28 mouse cellular contexts compared by ENCODE assay signal in the genomic region with DNA sequence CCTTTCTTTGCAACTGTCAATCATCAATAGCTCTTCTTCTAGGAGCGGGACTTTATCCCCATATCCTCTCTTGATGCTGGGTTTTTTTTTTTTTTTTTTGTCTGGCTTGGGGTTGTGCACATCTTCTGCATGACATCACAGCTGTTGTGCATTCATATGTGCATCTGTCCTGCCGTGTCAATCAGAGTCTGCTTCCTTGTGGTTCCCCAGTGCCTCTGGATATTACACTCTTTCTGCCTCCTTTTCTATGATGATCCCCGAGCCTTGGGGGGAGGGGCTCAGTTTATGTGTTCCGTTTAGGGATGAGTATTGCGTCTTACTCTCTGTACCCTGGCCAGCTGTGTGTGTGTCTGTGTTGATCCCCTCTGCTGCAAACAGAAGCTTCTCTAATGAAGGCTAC.
"Had no signal": no experiment of that assay in that cellular context is flagged by ENCODE, and none has a peak within 500 bp of the region (broad histone marks: within the 10 kb centered on the region; RNA-seq: fewer than 3 reads in every experiment).

No protein-coding gene starts in this region.

- H3K27me3 ChIP-seq: embryonic facial prominence, embryonic 12.5 days; embryonic facial prominence, embryonic 13.5 days; embryonic facial prominence, embryonic 15.5 days; forebrain, embryonic 12.5 days; forebrain, embryonic 13.5 days; forebrain, embryonic 15.5 days had no signal

- H3K36me3 ChIP-seq: embryonic facial prominence, embryonic 12.5 days; embryonic facial prominence, embryonic 13.5 days; embryonic facial prominence, embryonic 15.5 days; forebrain, embryonic 10.5 days; forebrain, embryonic 12.5 days; forebrain, embryonic 15.5 days had no signal

- H3K9ac ChIP-seq: embryonic facial prominence, embryonic 12.5 days; embryonic facial prominence, embryonic 13.5 days; embryonic facial prominence, embryonic 15.5 days; forebrain, embryonic 12.5 days; forebrain, embryonic 13.5 days; forebrain, embryonic 15.5 days; forebrain, postnatal 0 days had no signal

- DNase-seq: cerebellum, adult 2 months; cerebellum, adult 8-10 months; cerebellum, adult 9-10 months; cerebellum, adult 9-11 months; cerebellum, postnatal 10 days; cerebellum, postnatal 14 days; cerebellum, postnatal 25 days; cerebellum, postnatal 36 days; embryo, embryonic 11 days; forebrain, postnatal 0 days; gastrocnemius, adult 2 months; gastrocnemius, postnatal 10 days; gastrocnemius, postnatal 14 days; gastrocnemius, postnatal 25 days; gastrocnemius, postnatal 36 days; heart, adult 11 months; heart, adult 18-20 months; heart, adult 2 months had no signal

- H3K9me3 ChIP-seq: embryonic facial prominence, embryonic 12.5 days; embryonic facial prominence, embryonic 13.5 days; embryonic facial prominence, embryonic 15.5 days; forebrain, embryonic 10.5 days; forebrain, embryonic 12.5 days; forebrain, embryonic 13.5 days; forebrain, embryonic 15.5 days had no signal

- H3K27ac ChIP-seq: embryonic facial prominence, embryonic 12.5 days; embryonic facial prominence, embryonic 13.5 days; embryonic facial prominence, embryonic 15.5 days; forebrain, embryonic 10.5 days; forebrain, embryonic 12.5 days; forebrain, embryonic 13.5 days; forebrain, embryonic 15.5 days; gastrocnemius, adult 2 months; heart, adult 2 months had no signal

- H3K4me1 ChIP-seq: embryonic facial prominence, embryonic 12.5 days; embryonic facial prominence, embryonic 13.5 days; embryonic facial prominence, embryonic 15.5 days; forebrain, embryonic 10.5 days; forebrain, embryonic 12.5 days; forebrain, embryonic 13.5 days; forebrain, embryonic 15.5 days had no signal

- ATAC-seq: forebrain, embryonic 13.5 days; forebrain, embryonic 14.5 days; forebrain, embryonic 15.5 days; forebrain, embryonic 16.5 days; forebrain, postnatal 0 days had no signal

- H3K4me2 ChIP-seq: embryonic facial prominence, embryonic 12.5 days; embryonic facial prominence, embryonic 13.5 days; embryonic facial prominence, embryonic 15.5 days; forebrain, embryonic 12.5 days; forebrain, embryonic 13.5 days; forebrain, embryonic 15.5 days had no signal

- H3K4me3 ChIP-seq: embryonic facial prominence, embryonic 12.5 days; embryonic facial prominence, embryonic 13.5 days; embryonic facial prominence, embryonic 15.5 days; erythroblast, embryonic 14.5 days; forebrain, embryonic 10.5 days; forebrain, embryonic 12.5 days; forebrain, embryonic 13.5 days; forebrain, embryonic 15.5 days; gastrocnemius, adult 2 months; heart, adult 2 months had no signal
